Mouse (Mus musculus) right cerebral cortex, postnatal 36 days (tissue): Measurements from ENCODE around the gene Lhx5.

Experiments used
- DNase-seq, 2 experiments: peaks; one replicate each; pipeline ENCODE4 v3.0.0; 2022; ENCODE audit warnings: low spot score in 2 of 2, mixed read lengths in 1 of 2

Gene Lhx5

DNA sequence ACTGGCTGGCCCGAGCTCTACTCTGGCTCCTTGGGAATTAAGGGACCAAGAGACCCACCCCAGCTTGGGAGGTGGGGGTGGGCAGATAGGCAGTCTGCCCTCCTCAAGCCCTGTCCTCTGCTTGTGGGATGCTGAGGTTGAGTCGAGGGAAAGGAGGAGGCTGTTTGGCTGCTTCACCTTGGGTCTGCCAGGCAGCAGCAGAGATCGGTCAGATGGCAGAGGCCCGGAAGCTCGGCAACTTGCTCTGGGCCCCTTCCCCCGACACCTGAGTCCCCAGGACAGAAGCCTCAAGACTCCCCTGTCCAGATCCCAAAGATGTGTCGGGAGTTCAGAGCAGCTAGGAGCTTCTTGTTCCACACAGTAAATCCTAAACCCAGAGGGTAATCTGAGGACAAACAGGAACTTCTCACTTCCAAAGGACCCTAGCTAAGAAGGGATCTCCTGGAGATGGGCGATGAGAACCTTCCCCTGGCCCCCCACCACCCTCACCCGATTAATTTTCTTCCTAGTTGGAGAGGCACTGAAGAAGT, 1.1 kb downstream of the Lhx5 start:
- DNase-seq, result no peak

- no peak for DNase-seq
Measured at GRCm38 (mm10) chr5:120433135-120433760, 1.7 kb downstream of the Lhx5 start.

DNA sequence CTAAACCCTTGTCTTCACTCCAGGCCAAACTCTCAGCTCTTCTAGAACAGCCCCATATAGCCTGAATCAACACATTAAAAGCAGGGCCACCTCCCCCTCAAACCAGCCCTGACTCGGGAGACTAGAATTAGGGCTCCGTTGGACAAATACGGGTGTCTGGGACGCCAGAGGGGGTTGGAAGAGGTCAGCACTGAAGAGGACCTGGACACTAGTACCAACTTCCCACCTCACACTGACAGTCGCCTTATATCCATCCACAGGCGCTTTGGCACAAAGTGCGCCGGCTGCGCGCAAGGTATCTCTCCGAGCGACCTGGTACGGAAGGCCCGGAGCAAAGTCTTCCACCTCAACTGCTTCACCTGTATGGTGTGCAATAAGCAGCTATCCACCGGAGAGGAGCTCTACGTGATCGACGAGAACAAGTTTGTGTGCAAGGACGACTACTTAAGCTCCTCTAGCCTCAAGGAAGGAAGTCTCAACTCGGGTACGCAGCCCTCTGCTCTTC, 2.8 kb downstream of the Lhx5 start:
- DNase-seq, result no peak

GRCm38 (mm10) chr5:120435006-120435681, 3.6 kb downstream of the Lhx5 start:
- no peak for DNase-seq

DNA sequence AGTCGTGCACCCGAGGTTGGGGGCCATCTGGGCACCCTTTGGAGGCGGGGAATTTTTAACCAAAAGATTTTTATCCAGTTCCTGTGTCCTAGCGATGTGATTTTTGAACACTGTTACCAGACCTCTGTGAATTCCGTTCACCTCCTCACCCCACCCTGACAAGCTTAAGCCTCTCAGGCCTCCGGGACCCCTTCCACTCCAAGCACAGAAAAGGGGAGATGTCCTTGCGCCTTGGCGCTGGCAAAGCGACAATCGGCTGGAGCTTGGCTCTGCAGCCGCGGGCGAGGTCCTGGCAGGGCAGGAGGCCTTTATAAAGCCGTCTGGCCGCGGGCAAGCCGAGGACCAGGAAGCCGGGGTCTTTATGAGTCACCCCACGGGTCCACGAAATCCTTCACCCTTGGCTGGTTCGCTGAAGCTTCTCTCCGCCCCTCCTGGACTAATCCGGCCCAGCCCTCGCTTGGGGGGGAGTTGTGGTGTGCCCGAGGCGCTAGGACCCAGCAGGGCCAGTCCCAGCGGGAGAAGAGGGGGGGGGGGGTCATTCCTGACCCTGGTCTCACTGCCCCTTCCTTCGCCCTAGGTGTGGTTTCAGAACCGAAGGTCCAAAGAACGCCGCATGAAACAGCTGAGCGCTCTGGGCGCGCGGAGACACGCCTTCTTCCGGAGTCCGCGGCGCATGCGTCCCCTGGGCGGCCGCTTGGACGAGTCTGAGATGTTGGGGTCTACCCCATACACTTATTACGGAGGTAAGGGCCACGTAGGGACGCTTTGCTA, 4.4 kb downstream of the Lhx5 start:
- DNase-seq, result no peak

- DNase-seq, result no peak
Measured at GRCm38 (mm10) chr5:120436885-120437495, 5.5 kb downstream of the Lhx5 start.

- no peak for DNase-seq
Measured at GRCm38 (mm10) chr5:120437539-120437938, 6.0 kb downstream of the Lhx5 start.

DNA sequence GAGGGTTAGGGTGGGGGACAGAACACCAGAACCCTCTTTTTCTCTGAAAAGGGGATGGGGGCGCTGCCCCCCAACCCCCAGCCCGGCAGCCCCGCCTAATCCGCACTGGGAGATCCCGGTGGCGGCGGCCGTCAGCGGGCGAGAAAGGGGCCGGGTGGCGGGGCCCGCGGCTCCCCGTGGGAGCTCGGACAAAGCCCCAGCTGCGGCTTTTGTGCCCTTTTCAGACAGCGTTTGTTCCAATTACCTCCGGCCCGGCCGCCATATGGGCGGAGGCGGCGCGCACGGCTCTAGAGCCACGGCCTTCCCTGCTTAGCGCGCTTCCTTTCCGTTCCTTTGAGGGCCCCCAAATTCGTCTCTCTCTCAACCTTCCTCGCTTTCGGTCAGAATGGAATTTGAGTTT, 6.5 kb downstream of the Lhx5 start:
- DNase-seq, result no peak

- no peak for DNase-seq
Measured at GRCm38 (mm10) chr5:120438469-120438868, 7.0 kb downstream of the Lhx5 start.

- no peak for DNase-seq
Measured at GRCm38 (mm10) chr5:120438991-120439710, 7.7 kb downstream of the Lhx5 start.

DNA sequence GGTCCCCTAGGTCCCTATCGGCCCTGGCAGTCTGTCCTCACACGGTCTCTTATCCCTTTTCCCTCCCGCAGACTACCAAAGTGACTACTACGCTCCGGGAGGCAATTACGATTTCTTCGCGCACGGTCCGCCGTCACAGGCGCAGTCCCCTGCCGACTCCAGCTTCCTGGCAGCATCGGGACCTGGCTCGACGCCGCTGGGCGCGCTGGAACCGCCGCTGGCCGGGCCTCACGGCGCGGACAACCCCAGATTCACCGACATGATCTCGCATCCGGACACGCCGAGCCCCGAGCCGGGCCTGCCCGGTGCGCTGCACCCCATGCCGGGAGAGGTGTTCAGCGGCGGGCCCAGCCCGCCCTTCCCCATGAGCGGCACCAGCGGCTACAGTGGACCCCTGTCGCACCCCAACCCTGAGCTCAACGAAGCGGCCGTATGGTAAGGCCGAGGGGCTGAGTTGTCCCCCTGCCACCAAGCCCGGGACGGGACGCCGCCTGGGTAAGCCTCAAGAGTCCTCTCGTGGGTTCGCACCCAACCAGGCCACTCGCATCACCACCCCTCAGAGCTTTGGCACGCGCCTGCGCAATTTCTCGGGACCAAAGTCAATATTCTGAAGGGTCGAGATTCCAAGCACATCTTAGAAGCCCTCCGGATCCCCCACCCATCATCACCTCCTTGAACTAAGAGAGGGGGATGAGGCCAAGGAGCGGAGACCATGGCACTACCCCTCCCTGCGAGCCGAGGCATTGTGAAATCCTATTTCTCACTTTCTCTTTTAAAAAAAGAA, 8.6 kb downstream of the Lhx5 start:
- no peak for DNase-seq

DNA sequence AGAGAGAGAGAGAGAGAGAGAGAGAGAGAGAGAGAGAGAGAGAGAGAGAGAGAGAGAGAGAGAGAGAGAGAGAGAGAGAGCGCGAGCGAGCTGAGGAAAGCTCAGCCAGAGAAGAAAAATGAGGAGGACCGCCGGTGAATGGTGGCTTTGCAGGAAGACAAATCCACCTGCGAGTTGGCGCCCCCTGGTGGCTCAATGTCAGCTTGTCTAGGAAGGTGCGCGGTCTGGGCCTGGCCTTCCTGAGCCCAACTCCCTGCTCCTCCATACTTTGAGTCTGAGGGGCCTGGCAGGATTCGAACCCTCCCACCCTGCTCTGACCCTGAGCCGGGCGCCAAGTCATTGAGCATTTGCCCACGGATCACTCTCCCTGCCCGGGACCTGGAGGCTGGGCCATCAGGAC, 9.2 kb downstream of the Lhx5 start:
- DNase-seq, result peak; percentile 66 to 76

DNA sequence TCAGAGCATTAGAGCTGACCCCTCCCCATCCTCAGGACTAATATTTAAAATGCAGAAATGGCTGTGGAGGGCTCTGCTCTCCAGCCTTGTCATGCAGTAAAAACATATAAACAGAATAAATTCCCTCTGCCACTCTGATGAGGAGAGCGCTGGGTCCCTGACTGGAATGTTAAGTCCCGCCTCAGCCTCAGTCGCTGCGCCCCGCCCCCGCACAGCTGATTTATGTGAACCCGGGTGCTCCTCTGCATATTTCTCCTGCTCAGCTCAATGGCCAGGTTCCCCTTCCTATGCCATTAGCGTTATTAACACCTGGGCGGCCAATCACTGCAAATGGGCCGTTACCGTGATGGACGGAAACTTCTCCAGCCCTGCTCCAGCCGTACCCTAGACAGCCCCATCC, 15.8 kb downstream of the Lhx5 start:
- no peak for DNase-seq

DNA sequence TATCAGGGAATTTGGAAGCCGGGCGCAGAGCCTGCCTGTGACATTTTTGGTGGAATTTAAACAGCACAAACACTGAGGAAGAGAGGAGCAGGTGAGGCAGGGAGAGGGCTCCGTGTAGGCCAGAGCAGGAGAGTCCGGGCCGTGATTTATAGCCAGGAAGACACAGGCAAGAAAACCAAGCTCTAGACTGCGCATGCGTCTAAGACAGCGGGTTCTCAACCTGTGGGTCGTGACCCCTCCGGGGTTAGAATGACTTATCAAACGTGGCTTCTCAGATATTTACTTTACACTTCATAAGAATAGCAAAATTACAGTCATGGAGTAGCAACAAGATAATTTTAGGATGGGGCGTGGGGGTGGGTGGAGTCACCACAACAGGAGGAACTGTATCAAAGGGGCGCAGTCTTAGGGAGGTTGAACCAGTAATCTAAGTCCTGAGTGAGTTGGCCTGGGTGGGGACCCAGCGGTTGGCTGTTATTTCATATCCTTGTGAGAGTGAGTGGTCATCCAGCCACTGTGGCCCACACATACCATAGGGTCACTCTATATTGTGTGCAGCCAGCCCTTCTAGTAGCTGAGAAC, 23.3 kb downstream of the Lhx5 start:
- DNase-seq, result no peak

- no peak for DNase-seq
Measured at GRCm38 (mm10) chr5:120456253-120456652, 24.8 kb downstream of the Lhx5 start.

GRCm38 (mm10) chr5:120456841-120457554, 25.5 kb downstream of the Lhx5 start:
- DNase-seq, result no peak

GRCm38 (mm10) chr5:120457628-120458027, 26.1 kb downstream of the Lhx5 start:
- peak; percentile 20 to 34 for DNase-seq

DNA sequence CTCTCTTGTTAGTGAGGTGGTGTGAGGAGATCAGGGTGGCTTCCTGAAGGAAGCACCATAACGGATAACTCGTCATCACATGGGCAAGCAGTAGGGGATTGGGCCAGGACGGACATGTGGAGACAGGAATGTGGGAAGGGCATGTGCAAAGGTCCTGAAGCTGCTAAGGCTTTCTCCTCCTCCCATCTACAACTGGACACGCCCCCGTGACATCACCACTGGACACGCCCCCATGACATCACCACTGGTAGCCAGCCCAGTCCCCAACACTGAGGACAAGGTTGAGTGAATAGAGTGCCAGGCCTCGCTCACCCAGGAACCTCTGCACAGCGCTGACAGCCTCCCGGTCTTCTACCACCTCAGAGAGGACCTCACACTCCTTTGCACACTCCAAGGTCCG, 27.6 kb downstream of the Lhx5 start:
- DNase-seq, result no peak

GRCm38 (mm10) chr5:120461902-120462301, 30.4 kb downstream of the Lhx5 start:
- no peak for DNase-seq

DNA sequence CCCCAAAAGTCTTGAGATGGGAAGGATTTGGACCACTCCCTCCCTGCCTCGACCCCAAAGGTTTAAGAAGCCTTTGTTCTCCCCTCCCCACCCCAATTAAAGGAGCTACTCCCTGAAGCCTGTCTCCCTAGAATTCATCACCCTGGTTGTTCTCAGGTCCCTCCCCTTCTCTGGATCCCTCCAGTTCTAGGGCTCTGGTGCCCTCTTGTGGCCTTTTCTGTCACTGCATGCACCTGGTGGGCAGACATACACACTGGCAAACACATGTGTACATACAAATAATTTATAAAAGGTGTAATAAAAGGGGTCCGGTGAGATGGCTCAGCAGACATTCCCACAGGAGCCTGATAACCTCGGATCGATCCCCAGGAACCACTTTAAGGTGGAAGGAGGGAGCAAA, 32.8 kb downstream of the Lhx5 start:
- no peak for DNase-seq
